Mouse (Mus musculus) inflammation-experienced regulatory T-cells, adult 16 weeks (primary cell): ENCODE measurements around the gene Defa33. TPM values are rescaled to one million over a fixed set of nuclear protein-coding genes. Genes with fewer than 3 reads are reported as not detected.

ENCODE experiments used
- polyA plus RNA-seq: library from polyadenylated mRNA; unstranded; fragments of 100-300 nt; shearing (Covaris generic); gene quantifications from one replicate; pipeline ENCODE4 v1.2.1, GENCODE M21; 2017

Gene Defa33
- not detected for polyA plus RNA-seq

DNA sequence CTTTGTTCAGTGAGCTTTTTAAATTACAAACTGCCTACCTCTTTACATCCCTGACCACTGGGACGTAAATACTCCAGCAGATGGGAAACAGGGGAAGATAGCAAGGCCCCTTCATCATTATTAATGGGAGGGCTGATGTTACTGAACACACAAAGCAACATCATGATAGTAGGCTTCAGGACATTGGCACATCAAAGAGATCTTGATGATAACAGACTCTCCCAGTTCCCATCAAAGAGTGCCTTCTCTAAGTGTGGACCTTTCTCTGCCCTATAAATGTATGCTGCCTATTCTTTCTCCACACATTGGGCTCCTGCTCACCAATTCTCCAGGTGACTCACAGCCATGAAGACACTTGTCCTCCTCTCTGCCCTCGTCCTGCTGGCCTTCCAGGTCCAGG lies at the start of gene Defa33:
Gene Defa33, plus strand, starts transcription at position 301 of the 400 bp plus-strand sequence.

DNA sequence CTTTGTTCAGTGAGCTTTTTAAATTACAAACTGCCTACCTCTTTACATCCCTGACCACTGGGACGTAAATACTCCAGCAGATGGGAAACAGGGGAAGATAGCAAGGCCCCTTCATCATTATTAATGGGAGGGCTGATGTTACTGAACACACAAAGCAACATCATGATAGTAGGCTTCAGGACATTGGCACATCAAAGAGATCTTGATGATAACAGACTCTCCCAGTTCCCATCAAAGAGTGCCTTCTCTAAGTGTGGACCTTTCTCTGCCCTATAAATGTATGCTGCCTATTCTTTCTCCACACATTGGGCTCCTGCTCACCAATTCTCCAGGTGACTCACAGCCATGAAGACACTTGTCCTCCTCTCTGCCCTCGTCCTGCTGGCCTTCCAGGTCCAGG lies 13.4 kb upstream of the Defa33 start, which contains the start of gene Defa2:
Gene Defa2, plus strand, starts transcription at position 301 of the 400 bp plus-strand sequence.

DNA sequence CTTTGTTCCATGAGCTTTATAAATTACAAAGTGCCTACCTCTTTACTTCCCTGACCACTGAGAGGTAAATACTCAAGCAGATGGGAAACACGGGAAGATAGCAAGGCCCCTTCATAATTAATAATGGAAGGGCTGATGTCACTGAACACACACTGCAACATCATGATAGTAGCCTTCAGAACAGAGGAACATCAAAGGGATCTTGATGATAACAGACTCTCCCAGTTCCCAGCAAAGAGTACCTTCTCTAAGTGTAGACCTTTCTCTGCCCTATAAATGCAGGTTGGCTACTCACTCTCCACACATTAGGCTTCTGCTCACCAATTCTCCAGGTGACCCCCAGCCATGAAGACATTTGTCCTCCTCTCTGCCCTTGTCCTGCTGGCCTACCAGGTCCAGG lies 35.5 kb downstream of the Defa33 start, which contains the start of gene Defa36:
Gene Defa36, plus strand, starts transcription at position 301 of the 400 bp plus-strand sequence.

Other genes starting within 250 kb of the Defa33 start
- gene Defa22, start 229.5 kb upstream of the Defa33 start, polyA plus RNA-seq: not detected
- not detected for gene Defa31, start 200.2 kb upstream of the Defa33 start, polyA plus RNA-seq
- not detected for gene Gm15293, start 190.2 kb upstream of the Defa33 start, polyA plus RNA-seq
- not detected for gene Gm15292, start 142.1 kb upstream of the Defa33 start, polyA plus RNA-seq
- gene Defa27, start 76.3 kb upstream of the Defa33 start, polyA plus RNA-seq: not detected
- not detected for gene Defa29, start 64.8 kb upstream of the Defa33 start, polyA plus RNA-seq
- not detected for gene Defa2, start 13.3 kb upstream of the Defa33 start, polyA plus RNA-seq
- gene Defa36, start 35.6 kb downstream of the Defa33 start, polyA plus RNA-seq: not detected
- not detected for gene Gm7849, start 64.7 kb downstream of the Defa33 start, polyA plus RNA-seq
- gene Defa20, start 117.4 kb downstream of the Defa33 start, polyA plus RNA-seq: not detected
- gene Defa32, start 137.2 kb downstream of the Defa33 start, polyA plus RNA-seq: not detected
- gene Defa37, start 173.6 kb downstream of the Defa33 start, polyA plus RNA-seq: not detected
- gene Defa28, start 191.2 kb downstream of the Defa33 start, polyA plus RNA-seq: not detected
- not detected for gene Gm7861, start 202.7 kb downstream of the Defa33 start, polyA plus RNA-seq
- not detected for gene Defa26, start 226.4 kb downstream of the Defa33 start, polyA plus RNA-seq